Mouse (Mus musculus) large intestine, adult 2 months (tissue): ENCODE results near the gene Gm6588. TPM values are rescaled to one million over a fixed set of nuclear protein-coding genes. Genes with fewer than 3 reads are reported as not detected.

Source experiments
- DNase-seq: peaks from one replicate; pipeline ENCODE4 v3.0.0-alpha.2; 2012; ENCODE audit warnings: low read depth, low spot score
- WGBS: fragments of 180-500 bp; shearing (Covaris S2); methylation state at CpG from one replicate; pipeline ENCODE4 v1.1.7; 2018; 5-methylcytosine and 5-hydroxymethylcytosine counted together
- polyA plus RNA-seq: library from polyadenylated mRNA; depleted of rRNA; stranded (reverse); fragments of >200 nt; gene quantifications from 2 replicates; pipeline ENCODE4 v1.2.3, GENCODE M21; 2012

Gene Gm6588
- polyA plus RNA-seq, 1 experiment, result not detected

DNA sequence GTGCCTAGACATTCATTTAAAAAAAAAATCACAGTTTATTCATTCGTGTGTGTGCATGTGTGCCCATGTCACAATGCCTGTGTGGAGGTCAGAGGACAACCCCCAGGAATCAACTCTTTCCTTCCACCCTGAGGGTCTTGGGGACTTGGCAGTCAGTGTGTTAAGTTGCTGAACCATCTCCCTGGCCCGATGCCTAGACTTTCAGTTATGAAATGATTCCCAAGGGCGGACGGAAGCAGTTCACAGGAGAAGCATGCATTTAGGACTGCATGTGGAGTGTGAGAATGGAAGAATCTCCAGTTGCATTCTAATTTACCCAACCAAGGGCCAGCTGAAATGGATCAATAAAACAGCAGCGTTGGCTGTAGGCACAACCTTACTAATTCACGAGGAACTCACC is 17.1 kb downstream of the Gm6588 start:
- whole genome bisulfite sequencing, result 45% methylated on average over 6 of the region's 6 CpGs
- no peak for DNase-seq

DNA sequence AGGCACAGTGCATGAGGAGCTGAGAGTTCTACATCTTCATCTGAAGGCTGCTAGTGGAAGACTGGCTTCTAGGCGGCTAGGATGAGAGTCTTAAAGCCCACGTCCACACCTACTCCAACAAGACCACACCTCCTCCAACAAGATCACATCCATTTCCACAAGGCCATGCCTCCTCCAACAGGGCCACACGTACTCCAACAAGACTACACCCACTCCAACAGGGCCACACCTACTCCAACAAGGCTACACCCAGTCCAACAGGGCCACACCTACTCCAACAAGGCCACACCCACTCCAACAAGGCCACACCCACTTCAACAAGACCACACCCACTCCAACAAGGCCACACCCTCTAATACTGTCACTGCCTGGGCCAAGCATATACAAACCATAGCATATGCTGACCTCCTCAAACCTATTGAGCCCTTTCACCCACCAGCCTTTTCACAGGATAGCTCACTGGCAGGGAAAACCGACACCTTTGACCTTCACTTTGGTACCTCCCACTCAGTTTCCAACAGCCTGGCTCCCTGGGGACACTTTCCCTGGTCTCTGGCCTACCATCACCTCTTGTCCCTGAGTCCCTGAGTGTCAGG is 19.9 kb downstream of the Gm6588 start:
- WGBS, result 50% methylated on average over 4 of the region's 4 CpGs
- DNase-seq, result no peak

DNA sequence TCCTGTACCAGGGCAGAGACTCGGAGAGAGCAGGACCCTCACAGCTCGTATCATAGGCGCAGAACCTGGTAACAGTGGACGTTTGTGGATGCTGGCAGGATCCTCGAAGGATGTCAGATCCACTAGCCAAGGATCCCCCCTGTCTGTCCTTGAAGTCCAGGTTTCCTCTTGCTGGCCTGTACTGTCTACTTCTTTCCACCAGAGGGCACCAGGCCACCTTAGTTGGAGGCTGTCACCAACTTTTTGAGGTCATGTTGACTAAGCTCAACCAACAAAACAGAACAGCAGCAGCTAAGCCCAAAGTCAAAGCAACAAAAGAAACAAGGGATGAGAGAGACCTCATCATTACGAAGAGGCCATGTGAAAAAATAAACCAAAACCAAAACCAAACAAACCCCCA is 20.9 kb downstream of the Gm6588 start:
- WGBS, result 60% methylated on average over 6 of the region's 6 CpGs
- no peak for DNase-seq

DNA sequence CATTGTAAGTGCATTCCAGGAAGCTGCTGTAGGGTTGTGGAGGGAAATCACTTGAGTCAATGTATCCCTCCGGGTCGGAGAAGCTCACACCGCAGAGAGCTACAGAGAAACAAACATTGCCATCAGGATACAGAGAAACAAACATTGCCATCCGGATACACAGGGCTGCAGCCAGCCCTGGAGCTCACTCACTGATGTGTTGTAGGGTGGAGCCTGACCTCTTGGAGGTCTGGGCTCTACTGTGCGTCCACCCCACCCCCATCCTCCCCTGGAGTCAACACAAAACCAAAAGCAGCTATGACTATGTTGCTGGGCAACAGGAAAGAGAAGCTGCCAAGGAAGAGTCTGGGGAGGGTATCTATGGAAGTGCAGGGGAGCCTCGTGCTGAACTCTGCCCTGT is 24.2 kb downstream of the Gm6588 start:
- WGBS, result 24% methylated on average over 6 of the region's 6 CpGs
- DNase-seq, result no peak

DNA sequence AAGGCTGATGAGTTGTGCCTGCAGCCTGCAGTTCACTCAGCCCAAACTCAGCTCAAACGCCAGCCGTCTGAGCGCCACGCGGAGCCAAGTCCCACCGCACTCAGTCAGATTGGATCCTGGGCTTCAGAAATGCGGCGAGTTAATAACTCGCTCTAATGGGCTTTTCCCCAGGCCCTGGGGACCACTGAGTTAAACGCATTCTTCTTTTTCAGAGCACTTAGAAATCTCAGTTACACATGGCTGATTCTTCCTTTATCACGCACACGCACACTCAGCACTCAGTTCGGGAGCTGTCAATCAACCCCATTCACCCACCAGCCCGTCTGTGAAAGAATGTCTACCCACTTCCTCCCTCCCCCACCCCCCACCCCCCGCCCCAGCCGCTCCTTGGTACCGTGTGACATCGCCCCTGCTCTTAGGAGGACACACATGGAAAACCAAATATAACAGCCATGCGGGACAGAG is 32.8 kb downstream of the Gm6588 start:
- WGBS, result 41% methylated on average over 19 of the region's 19 CpGs
- no peak for DNase-seq

DNA sequence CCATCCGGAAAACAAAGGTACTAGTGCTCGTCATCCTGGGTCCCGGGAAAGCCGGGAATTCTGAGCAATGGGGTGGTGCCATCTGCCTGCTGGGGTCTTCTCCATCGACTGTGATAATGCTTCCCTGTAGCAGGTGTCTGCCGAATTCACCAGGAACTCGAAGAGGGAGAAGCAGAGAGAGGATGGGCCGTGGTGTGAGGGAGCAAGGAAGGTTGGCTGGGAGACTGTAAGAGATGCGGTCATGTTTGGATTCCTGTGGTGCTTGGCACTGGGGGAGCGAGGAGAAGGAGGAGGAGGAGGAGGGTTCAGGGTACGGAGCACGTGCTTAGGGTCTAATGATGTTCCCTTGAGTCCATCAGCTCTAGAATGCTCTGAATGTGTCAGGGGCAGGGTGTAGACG is 33.3 kb downstream of the Gm6588 start:
- DNase-seq, result no peak
- 68% methylated on average over 13 of the region's 13 CpGs for WGBS

DNA sequence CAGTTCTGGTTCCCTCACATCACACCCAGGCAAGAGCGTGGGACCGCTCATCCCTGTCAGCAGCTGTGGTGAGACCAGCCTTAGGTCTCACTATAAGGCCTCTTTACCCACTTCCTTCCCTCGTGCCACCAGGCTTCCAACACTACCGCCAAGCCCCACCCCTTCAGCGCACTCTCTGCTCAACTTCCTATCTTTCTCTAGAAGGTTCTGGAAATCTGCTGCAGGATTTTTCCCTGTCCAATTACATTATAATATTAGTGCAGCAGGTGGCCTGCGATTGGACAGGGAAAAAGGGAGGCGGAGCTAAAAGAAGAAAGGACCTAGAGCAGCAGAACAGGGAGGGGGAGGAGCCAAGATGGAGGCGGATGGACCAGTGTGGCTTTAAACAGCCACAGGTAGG is 33.8 kb downstream of the Gm6588 start:
- no peak for DNase-seq
- WGBS, result 67% methylated on average over 8 of the region's 8 CpGs

DNA sequence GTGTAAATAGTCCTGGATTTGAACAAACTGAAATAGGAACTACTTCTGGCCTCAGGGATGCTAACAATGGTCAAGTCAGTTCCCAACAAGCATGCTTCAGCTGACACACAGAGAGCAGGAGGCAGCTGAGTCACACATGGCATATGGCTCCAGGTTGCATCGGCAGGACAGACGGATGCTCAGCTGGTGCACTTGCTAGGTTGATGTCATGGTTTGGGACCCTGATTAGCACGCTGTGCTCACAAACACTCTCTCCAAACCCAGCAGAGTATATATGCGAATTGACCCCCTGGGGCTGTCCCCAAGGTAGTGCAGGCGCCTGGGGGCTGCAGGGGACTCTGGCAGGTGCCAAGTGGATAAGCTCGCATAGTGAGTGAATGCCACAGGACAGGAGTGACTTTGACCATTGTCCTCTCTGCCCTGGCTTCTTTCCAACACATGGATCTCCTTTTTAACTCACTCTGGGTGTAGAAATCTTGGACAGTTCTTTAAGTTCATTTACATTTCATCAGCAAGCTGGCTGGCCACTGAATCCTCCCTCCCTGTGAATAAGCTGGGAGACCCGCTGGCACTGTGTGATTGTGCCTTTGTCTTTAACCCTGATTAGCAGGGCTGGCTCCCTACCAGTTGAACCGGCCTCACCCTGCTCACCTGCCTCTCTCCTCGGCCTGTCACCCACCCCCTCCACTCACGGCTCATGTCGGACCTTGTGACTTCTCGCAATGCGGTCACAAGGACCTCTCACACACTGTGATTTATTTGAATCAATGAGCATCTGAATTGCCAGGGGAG is 35.9 kb downstream of the Gm6588 start:
- 28% methylated on average over 13 of the region's 13 CpGs for WGBS
- DNase-seq, result no peak

DNA sequence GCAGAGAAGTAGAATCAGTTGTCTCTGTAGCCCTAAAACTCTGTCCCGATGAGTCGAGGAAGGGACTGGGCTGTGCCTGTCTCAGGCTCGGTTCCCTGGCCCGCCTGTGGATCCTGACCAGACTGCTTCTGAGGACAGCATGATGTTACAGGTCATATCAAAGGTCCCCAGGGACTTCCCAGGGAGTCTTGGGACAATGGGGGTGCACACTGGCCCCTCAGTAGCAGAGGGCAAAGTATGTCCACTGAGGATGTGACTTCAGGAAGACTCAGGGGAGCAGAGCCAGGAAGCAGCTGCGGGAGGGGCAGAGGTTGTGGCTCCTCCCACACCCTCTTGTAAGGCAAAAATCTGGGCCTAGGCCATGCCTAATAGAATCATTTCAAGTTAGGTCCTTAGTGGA is 37.2 kb downstream of the Gm6588 start:
- DNase-seq, result no peak
- WGBS, result 56% methylated on average over 5 of the region's 5 CpGs

DNA sequence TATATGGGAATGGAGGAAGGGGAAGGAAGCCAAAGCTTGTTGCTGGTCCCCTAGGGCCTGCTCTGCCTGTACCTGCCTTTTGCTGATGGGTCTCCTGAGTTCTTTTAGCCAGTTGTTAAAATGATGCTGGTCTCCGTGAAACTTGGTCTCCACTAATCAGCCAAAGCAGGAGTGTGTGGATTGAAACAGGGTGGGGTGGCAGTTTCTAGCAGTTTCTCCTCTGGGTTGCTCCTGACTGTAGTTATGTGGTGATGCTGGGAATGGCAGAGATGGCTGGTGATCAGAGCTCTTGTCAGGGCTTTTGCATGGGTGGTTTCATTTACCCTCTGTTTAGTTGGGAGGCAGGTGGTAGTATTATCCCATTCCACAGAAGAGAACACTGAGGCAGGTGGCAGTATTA is 38.3 kb downstream of the Gm6588 start:
- no peak for DNase-seq
- WGBS, result 86% methylated on average over 1 of the region's 1 CpGs

DNA sequence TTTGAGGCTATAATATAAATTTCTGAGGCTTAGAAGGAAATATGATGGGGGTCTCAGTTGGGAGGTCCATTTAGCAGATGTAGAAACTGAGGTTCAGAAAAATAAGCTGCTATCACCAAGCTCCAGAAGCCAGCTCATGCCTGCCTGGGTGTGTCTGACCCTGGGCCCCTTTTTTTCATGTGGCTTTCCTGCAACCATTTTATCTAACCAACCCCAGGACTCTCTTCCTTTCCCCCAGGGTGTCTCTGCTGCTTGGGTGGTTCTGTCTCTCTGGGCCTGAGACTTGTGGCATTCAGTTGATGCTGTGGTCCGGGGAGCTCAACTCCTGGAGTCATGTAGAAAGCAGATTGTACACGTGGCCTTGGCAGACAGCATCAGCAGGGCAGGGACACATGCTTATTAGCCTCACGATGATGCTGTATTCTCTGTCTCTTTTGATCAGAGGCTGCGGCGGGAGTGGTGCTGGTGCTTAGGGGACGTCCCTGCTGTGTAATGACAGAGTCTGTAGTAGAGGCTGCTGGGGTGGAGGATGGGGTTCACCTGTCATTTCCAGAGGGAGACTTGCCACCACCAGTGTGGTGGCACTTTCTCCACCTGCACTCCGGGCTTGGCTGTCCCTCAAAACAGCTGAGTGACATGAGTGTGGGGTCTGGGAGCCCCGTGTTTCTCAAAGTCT is 39.0 kb downstream of the Gm6588 start:
- DNase-seq, result no peak
- WGBS, result 63% methylated on average over 8 of the region's 8 CpGs

DNA sequence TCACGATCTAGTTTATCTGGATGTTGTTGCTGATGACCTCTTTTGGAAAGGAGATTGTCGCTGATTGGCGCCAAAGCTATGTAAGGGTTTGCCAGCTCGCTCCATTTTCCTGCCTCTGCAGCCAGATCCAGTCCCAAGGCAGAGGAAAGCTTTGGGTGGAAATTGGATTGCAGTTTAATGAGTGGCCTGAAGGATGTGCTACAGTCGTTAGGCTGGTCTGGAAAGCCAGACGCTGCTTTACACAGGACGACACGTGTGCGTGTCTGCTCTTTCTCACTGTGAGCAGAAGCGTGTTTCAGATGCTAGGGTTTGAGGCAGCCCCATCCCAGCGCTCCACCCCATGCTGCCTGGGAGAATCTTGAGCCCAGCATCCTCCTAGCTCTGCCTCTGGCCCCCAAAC is 42.3 kb downstream of the Gm6588 start:
- 41% methylated on average over 11 of the region's 11 CpGs for WGBS
- DNase-seq, result no peak

DNA sequence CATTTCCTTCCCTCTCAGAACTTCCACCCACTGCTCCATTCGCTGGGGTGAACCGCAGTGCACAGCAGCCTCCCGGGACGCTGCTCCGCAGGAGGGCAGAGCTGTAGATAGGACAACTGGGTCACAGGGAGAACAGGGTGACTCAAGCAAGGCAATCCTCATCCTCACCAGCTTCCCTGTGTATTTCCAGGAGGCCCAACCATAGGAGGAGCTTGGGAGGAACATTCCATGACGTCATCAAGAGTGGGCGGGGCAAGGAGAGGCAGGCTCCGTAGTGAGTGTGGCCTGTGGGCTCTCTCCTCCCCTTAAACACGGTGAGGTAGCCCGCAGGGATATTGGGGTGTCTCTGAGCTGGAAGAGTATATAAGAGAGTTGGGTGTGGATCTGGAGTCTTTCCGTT is 44.3 kb downstream of the Gm6588 start:
- no peak for DNase-seq
- 39% methylated on average over 11 of the region's 11 CpGs for WGBS

DNA sequence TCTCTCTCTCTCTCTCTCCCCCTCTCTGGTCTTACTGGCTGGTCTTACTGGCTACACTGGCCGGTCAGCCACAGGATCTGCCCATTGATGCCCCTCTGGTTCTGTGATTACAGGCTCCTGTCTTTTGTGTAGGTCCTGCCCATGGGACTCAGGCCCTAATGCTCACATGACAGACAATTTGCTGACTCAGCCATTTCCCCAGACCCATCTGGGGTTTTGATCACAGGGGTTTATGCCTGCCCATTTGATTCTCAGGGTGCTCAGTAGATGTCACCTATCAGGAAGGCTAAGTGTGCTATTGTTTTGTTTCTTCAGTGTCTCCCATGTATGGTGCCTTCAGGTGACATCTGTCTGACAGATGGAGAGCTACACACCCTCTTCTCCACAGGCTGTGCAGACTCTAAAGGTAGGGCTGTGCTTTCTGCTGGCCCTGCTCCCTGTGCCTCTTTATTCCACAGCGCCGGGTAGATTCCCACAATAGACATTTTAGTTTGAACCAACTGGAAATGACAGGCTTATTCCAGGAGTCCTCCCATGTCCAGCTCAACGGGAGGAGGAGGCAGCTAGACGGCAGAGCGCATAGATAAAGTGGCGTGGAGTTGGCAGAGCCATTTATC is 47.6 kb downstream of the Gm6588 start:
- WGBS, result 85% methylated on average over 7 of the region's 7 CpGs

DNA sequence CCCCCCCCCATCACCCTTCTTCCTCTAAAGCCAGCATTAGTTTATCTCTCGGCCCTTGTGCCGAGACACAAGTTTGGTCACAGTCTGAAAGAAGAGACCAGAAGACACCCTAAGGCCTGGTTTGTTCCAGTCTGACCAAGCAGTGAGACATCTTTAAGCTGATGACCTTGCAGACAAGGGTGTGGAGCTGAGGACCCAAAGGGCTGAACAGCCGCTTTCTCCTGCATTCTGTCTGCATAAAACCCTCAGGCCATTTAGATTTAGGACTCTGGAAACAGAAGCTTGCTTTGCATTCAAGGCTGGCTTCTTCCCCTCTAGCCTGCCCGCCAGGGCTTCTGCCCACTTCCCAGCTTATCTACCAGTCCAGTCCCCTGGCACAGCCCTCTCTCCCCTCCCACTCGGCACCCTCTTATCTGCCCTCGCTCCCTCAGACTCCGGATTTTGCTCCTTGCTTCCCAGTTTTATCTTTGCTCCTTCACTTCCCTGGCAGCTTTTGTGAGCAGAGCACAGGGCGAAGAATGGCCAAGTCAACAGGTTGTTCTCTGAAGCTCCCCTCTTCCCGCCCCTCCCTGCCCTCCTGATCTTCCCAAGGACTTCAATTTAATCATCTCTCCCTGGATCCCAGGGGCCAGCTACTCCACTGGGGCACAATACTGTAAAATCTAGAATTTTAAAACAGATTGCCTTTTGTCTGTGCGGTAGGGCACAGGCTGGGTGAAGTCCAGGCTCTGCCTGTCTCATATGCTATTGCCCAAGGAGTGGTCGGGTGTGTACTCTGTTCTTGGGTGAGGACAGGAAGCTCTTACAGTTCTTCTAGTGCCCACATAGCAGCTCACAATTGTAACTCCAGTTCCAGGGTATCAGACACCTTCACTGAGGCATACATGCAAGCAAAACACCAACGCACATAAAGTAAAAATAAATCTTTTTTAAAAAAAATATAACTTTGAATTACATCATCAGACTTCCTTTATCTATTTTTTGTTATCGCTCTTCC is 50.0 kb downstream of the Gm6588 start:
- 36% methylated on average over 13 of the region's 13 CpGs for WGBS
- no peak for DNase-seq

More for the DNA sequence above, 47.6 kb downstream of the Gm6588 start:
- no peak for DNase-seq

DNA sequence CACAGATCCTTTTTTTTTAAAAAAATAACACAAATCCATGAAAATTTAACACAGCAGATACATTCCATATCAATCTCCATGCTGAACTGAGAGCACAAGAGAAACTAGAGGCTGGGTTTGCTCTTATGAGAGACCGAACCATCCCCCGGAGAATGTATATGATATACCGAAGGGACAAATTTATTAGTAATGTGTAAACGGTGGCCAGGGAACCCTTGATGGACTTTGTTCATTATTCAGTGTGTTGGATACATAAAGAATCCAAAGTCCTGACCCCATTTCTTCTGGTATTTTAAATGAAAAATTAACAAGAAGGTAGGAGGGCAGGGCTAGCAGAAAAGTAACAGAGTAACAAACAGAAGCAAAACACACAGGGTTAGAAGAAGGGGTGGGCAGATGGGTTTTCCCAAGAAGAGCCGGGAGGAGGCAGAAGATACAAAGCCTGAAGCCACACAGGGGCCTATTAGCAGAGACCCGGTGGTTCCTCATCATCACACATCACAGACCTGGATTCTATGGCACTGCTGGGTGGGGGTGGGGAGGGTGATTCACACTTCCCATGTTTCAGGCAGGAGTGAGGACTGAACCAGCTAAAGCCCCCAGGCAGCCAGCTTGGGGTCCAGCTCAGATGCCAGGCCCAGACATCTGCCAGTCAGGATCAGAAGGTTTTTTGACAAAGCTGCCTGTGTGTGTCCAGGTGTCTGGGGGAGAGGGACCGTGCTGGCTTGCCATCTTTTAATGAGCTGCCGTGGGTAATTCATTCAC is 50.9 kb downstream of the Gm6588 start:
- DNase-seq, result no peak
- WGBS, result 32% methylated on average over 8 of the region's 8 CpGs
